Mouse (Mus musculus) lung, embryonic 14.5 days (tissue): ENCODE data around the gene Ttc21a. TPM values are rescaled to one million over a fixed set of nuclear protein-coding genes. Genes with fewer than 3 reads are reported as not detected.

Experiments
- ATAC-seq: fragments of 200-750 bp; cut with Nextera tagmentation; 2 replicates; pipeline ENCODE4 v1.8.0; 2017; ENCODE audit warnings: mild to moderate bottlenecking, moderate TSS enrichment, moderate library complexity; ENCODE audit not compliant: insufficient read depth
- DNase-seq: peaks from one replicate; pipeline ENCODE4 v3.0.0-alpha.2; 2015
- H3K27ac ChIP-seq: fragments of 300-500 bp; sonication (generic); 2 replicates; pipeline ENCODE4 v1.5.1; 2014; ENCODE audit warnings: low read depth, mild to moderate bottlenecking, moderate library complexity
- H3K27me3 ChIP-seq: fragments of 300-500 bp; sonication (generic); 2 replicates; pipeline ENCODE4 v1.6.1; 2014; ENCODE audit warnings: low read length, control low read depth; ENCODE audit not compliant: insufficient read depth
- H3K36me3 ChIP-seq: fragments of 300-500 bp; sonication (generic); 2 replicates; pipeline ENCODE4 v1.6.1; 2014; ENCODE audit warnings: control low read depth; ENCODE audit not compliant: insufficient read depth
- H3K4me1 ChIP-seq: fragments of 300-500 bp; sonication (generic); 2 replicates; pipeline ENCODE4 v1.6.1; 2014; ENCODE audit warnings: antibody characterized with exemption, control low read depth; ENCODE audit not compliant: insufficient read depth
- H3K4me2 ChIP-seq: fragments of 300-500 bp; sonication (generic); 2 replicates; pipeline ENCODE4 v1.6.1; 2014; ENCODE audit warnings: mild to moderate bottlenecking
- H3K4me3 ChIP-seq: fragments of 300-500 bp; sonication (generic); 2 replicates; pipeline ENCODE4 v1.5.1; 2014; ENCODE audit warnings: low read depth, low read length
- H3K9ac ChIP-seq: fragments of 300-500 bp; sonication (generic); 2 replicates; pipeline ENCODE4 v1.6.1; 2014
- H3K9me3 ChIP-seq: fragments of 300-500 bp; sonication (generic); 2 replicates; pipeline ENCODE4 v1.6.1; 2016; ENCODE audit warnings: low read depth, low read length, control low read depth
- CTCF ChIP-seq: IDR thresholded peaks from 2 replicates; pipeline ENCODE4 v1.5.1; 2016; ENCODE audit warnings: antibody characterized with exemption, low read depth
- WGBS: fragments of 180-500 bp; shearing (Covaris S2); extraction: QIAGEN DNeasy Blood & Tissue Kit; methylation state at CpG from one replicate; pipeline ENCODE4 v1.1.7; 2014; 5-methylcytosine and 5-hydroxymethylcytosine counted together
- polyA plus RNA-seq: library from polyadenylated mRNA; unstranded; fragments of >200 nt; fragmentation: Nextera tagmentation; extraction: Ambion mirVana; gene quantifications from 2 replicates; pipeline ENCODE4 v1.2.1, GENCODE M21; 2014

Gene Ttc21a
- polyA plus RNA-seq, 1 experiment from 2014 or later, result 0.16 TPM

DNA sequence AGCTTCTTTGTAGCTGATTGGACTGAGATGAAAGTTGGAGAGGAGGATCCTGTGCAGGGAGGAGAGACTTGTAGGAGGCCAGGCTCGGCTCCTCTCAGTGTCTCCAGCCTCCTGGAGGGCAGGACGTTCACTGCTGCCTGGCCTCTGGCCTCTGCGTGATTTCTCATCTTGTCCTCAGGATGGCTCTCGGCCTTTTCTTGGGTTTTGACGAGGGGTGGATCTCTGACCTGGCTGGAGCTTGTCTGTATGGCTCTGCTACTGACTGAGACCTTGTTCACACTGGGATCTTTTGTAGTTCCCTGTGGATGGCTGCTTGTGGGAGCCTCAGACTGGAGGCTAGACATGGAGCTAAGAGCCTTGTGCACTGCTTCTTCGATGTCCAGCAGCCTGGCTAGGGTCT lies 77.4 kb downstream of the Ttc21a start:
- H3K4me3 ChIP-seq, result no peak overlapping the region
- no peaks in the 10 kb centered on the region for H3K27me3 ChIP-seq
- H3K4me1 ChIP-seq, result peaks cover 5% of the 10 kb centered on the region; the same call in 1 of the 2 replicates
- H3K36me3 ChIP-seq, result no peaks in the 10 kb centered on the region
- ATAC-seq (no peak), DNase-seq (no peak)
- H3K27ac ChIP-seq, result no peak overlapping the region
- H3K9me3 ChIP-seq, result no peaks in the 10 kb centered on the region
- TF ChIP-seq CTCF, result no peak
- no peak overlapping the region for H3K9ac ChIP-seq
- H3K4me2 ChIP-seq, result no peak overlapping the region
- WGBS, result 48% methylated on average over 6 of the region's 6 CpGs

GRCm38 (mm10) chr9:120016956-120017355 lies 79.5 kb downstream of the Ttc21a start:
- Histone ChIP-seq H3K4me3 (no peak overlapping the region), H3K27me3 (no peaks in the 10 kb centered on the region), H3K9ac (no peak overlapping the region), H3K4me1 (0 out of 2 replicates have a peak, but pooled peaks cover 6% of the 10 kb centered on the region), H3K27ac (no peak overlapping the region), H3K9me3 (no peaks in the 10 kb centered on the region), H3K36me3 (no peaks in the 10 kb centered on the region), H3K4me2 (no peak overlapping the region)
- ATAC-seq (no peak), DNase-seq (no peak)
- no peak for TF ChIP-seq CTCF
- 47% methylated on average over 10 of the region's 10 CpGs for WGBS

Other genes starting within 250 kb of the Ttc21a start
- gene Scn10a, start 218.3 kb upstream of the Ttc21a start, polyA plus RNA-seq, result 0.05 TPM in 1 of 2 replicates, not detected in the other
- 0.04 TPM in 1 of 2 replicates, not detected in the other for gene Scn11a, start 112.2 kb upstream of the Ttc21a start, polyA plus RNA-seq
- 50.9 and 51.1 TPM in 2 replicates for gene Wdr48, start 42.7 kb upstream of the Ttc21a start, polyA plus RNA-seq
- 30.0 and 30.8 TPM in 2 replicates for gene Gorasp1, start within 50 bp of the Ttc21a start, polyA plus RNA-seq
- gene Csrnp1, start 47.1 kb downstream of the Ttc21a start, polyA plus RNA-seq, result 2.2 and 2.7 TPM in 2 replicates
- 0.07 and 0.87 TPM in 2 replicates for gene Xirp1, start 86.0 kb downstream of the Ttc21a start, polyA plus RNA-seq
- gene Cx3cr1, start 132.3 kb downstream of the Ttc21a start, polyA plus RNA-seq, result 8.7 and 9.7 TPM in 2 replicates
- 0.16 TPM in 1 of 2 replicates, not detected in the other for gene Ccr8, start 154.5 kb downstream of the Ttc21a start, polyA plus RNA-seq
- 26.9 and 31.4 TPM in 2 replicates for gene Slc25a38, start 172.8 kb downstream of the Ttc21a start, polyA plus RNA-seq
- 2,022 and 2,170 TPM in 2 replicates for gene Rpsa, start 190.1 kb downstream of the Ttc21a start, polyA plus RNA-seq
- gene Mobp, start 212.1 kb downstream of the Ttc21a start, polyA plus RNA-seq, result not detected in 2 replicates